Comparison of ENCODE assay signal across 10 mouse cellular contexts in the genomic region with DNA sequence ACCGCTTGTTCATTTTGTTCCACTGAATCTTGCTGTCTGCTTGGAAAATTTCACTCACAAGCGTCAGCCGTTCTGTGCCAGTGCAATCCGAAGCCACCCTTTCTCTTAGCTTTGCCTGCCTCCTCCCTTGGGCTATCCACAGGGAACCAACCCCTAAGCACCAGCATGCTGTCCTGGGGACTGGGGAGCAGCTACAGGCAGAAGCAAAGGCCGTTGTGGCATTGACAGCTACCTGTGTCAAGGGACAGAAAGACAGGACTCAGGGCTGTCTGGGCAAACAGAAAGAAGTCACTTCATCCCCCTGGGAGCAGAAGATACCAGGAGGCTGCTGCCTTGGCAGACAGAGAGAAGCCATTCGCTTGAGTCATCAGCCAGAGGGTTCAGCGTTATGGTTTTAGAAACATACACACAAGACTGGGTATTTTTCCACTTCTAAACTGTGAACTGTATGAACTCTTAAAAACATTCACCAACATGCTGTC. TPM values are rescaled to one million over a fixed set of nuclear protein-coding genes. Genes with fewer than 3 reads are reported as not detected.
DNase-seq lines count a peak whose midpoint lies in the region; ATAC-seq and TF ChIP-seq lines count a peak whose summit lies in the region.
"Had no signal": no experiment of that assay in that cellular context is flagged by ENCODE, and none has a peak within 500 bp of the region (broad histone marks: within the 10 kb centered on the region; RNA-seq: fewer than 3 reads in every experiment).

No protein-coding gene starts in this region.

- no peak for TF ChIP-seq CTCF in C2C12 (IDR thresholded peaks at IDR 0.05; ENCODE audit: control insufficient read depth, insufficient read depth, insufficient read length)

- WGBS in heart, embryonic 10.5 days: 60% methylated on average over 7 of the region's 7 CpGs
- WGBS in macrophage (ENCODE audit: missing documents): 74% methylated on average over 7 of the region's 7 CpGs
- whole genome bisulfite sequencing in midbrain, embryonic 11.5 days: 85% methylated on average over 7 of the region's 7 CpGs

- H3K36me3 ChIP-seq in heart, embryonic 10.5 days: peaks cover 5% of the 10 kb centered on the region; the same call in 1 of the 2 replicates
- H3K36me3 ChIP-seq in C2C12 (ENCODE audit: control insufficient read depth, insufficient read depth): peaks cover 57% of the 10 kb centered on the region
- peaks cover 15% of the 10 kb centered on the region; the same call in 1 of the 2 replicates for H3K36me3 ChIP-seq in macrophage (ENCODE audit: inconsistent target)
- no peaks in the 10 kb centered on the region; the same call in 1 of the 2 replicates for H3K36me3 ChIP-seq in midbrain, embryonic 11.5 days (ENCODE audit: control insufficient read depth, insufficient read depth, low read length)

- H3K4me3 ChIP-seq in heart, embryonic 10.5 days: no peak overlapping the region
- no peak overlapping the region for H3K4me3 ChIP-seq in C2C12 (ENCODE audit: insufficient read depth, poor library complexity, severe bottlenecking)
- no peak overlapping the region for H3K4me3 ChIP-seq in macrophage (ENCODE audit: inconsistent target)
- H3K4me3 ChIP-seq in midbrain, embryonic 11.5 days (ENCODE audit: low read depth, low read length): no peak overlapping the region

- H3K27ac ChIP-seq in heart, embryonic 10.5 days: peak overlapping the region; percentile 69
- peak overlapping the region; percentile 99 for H3K27ac ChIP-seq in macrophage
- no peak overlapping the region for H3K27ac ChIP-seq in midbrain, embryonic 11.5 days (ENCODE audit: low read depth, low read length)

- no peak for ATAC-seq in midbrain, embryonic 11.5 days (ENCODE audit: low FRiP score)

- no peaks in the 10 kb centered on the region for H3K27me3 ChIP-seq in heart, embryonic 10.5 days (ENCODE audit: insufficient read depth, poor library complexity, severe bottlenecking)
- no peaks in the 10 kb centered on the region for H3K27me3 ChIP-seq in C2C12 (ENCODE audit: control insufficient read depth, insufficient read depth, insufficient read length)
- H3K27me3 ChIP-seq in midbrain, embryonic 11.5 days (ENCODE audit: control insufficient read depth, insufficient read depth, low read length): no peaks in the 10 kb centered on the region

- H3K4me2 ChIP-seq in midbrain, embryonic 11.5 days: no peak overlapping the region
- H3K4me2 ChIP-seq: heart, embryonic 11.5 days had no signal

- peaks cover 20% of the 10 kb centered on the region for H3K79me3 ChIP-seq in C2C12 (ENCODE audit: low read depth)

- peaks cover 62% of the 10 kb centered on the region for H3K79me2 ChIP-seq in C2C12 (ENCODE audit: control insufficient read depth, insufficient read depth)
- peaks cover 77% of the 10 kb centered on the region for H3K79me2 ChIP-seq in macrophage (ENCODE audit: inconsistent target)

- no peaks in the 10 kb centered on the region for H3K9me3 ChIP-seq in heart, embryonic 10.5 days
- no peaks in the 10 kb centered on the region; the same call in 1 of the 2 replicates for H3K9me3 ChIP-seq in midbrain, embryonic 11.5 days (ENCODE audit: control insufficient read depth, low read length)

- H3ac ChIP-seq in C2C12 (ENCODE audit: control insufficient read depth, insufficient read length, low read depth): peak overlapping the region; percentile 5

- intact Hi-C loops in heart, postnatal 14 days (cut with DNase I): loop anchor here (5.0 kb wide), 1 partner anchor 51 kb away; no protein-coding TSS in a partner anchor
- intact Hi-C loops in left cerebral cortex, postnatal 25 days (cut with DNase I): no loop called here
- intact Hi-C loops in left cerebral cortex, postnatal 14 days (cut with DNase I): no loop called here

- no peak overlapping the region for H3K9ac ChIP-seq in midbrain, embryonic 11.5 days (ENCODE audit: low read length)

- H3K4me1 ChIP-seq in heart, embryonic 10.5 days: peaks cover 50% of the 10 kb centered on the region
- no peaks in the 10 kb centered on the region; the same call in 1 of the 2 replicates for H3K4me1 ChIP-seq in midbrain, embryonic 11.5 days (ENCODE audit: control insufficient read depth, insufficient read depth, low read length)

- DNase-seq in heart, embryonic 10.5 days (ENCODE audit: low spot score): no peak
- no peak for DNase-seq in heart, postnatal 14 days
- DNase-seq in adrenal gland, postnatal 10 days: peak; percentile 50
- no peak for DNase-seq in left cerebral cortex, postnatal 25 days (ENCODE audit: low spot score in 2 of 2)
- no peak for DNase-seq in midbrain, embryonic 11.5 days (ENCODE audit: low spot score, missing footprints)
- no peak for DNase-seq in left cerebral cortex, postnatal 14 days (ENCODE audit: low spot score in 2 of 2)
- DNase-seq: spleen, adult 18-20 months had no signal

TF ChIP-seq in C2C12, 6 proteins besides CTCF, POLR2A, EP300 and RAD21:
- peak; percentile 25 for TF ChIP-seq FOSL1 (IDR thresholded peaks at IDR 0.05; ENCODE audit: insufficient read depth, low read length, poor library complexity, severe bottlenecking)
- no peak for TF ChIP-seq MYOD1 (IDR thresholded peaks at IDR 0.05; ENCODE audit: control insufficient read depth, insufficient read length, low read depth)
- TF ChIP-seq MAX (IDR thresholded peaks at IDR 0.05): peak; percentile 20
- no peak for TF ChIP-seq CEBPB (IDR thresholded peaks at IDR 0.05; ENCODE audit: low read depth)

RNA-seq across cellular contexts. Expression of a gene that starts 18.7 kb away (rescaled TPM):
- polyA plus RNA-seq in heart, embryonic 10.5 days (2016; fragmentation: Nextera tagmentation; extraction: Ambion mirVana): 7.0 and 18.0 TPM in 2 replicates
- total RNA-seq in heart, postnatal 14 days (2021): 10 to 100 TPM; 41.9 to 56.8 TPM
- 16.8 TPM for polyA plus RNA-seq in C2C12 (2012; fragmentation: generic; extraction: Trizol)
- total RNA-seq in adrenal gland, postnatal 10 days (2021): 10 to 100 TPM; 43.2 to 58.5 TPM
- total RNA-seq in macrophage (2018; cell fraction: chromatin; rRNA removed): 1,000 to 10,000 TPM in 6 of 26 experiments, 100 to 1,000 TPM in 20; 275 to 1,404 (median 593) TPM
- total RNA-seq in macrophage (2018; cell fraction: cytosol; rRNA removed): 100 to 1,000 TPM; 170 to 422 (median 277) TPM
- 1,000 to 10,000 TPM in 1 of 26 experiments, 100 to 1,000 TPM in 25; 397 to 1,005 (median 731) TPM for total RNA-seq in macrophage (2018; cell fraction: nucleus; rRNA removed)
- polyA plus RNA-seq in macrophage (2018): 145 to 272 TPM (median 160 TPM) in 3 replicates
- total RNA-seq in left cerebral cortex, postnatal 25 days (2021): 10 to 100 TPM; 26.1 to 36.8 TPM
- polyA plus RNA-seq in midbrain, embryonic 11.5 days (2014; fragmentation: Nextera tagmentation; extraction: Ambion mirVana): 12.5 and 13.3 TPM in 2 replicates
- 10 to 100 TPM; 16.9 to 32.7 TPM for total RNA-seq in left cerebral cortex, postnatal 14 days (2021)
